Comparison of ENCODE assay signal across 38 mouse cellular contexts in the genomic region with DNA sequence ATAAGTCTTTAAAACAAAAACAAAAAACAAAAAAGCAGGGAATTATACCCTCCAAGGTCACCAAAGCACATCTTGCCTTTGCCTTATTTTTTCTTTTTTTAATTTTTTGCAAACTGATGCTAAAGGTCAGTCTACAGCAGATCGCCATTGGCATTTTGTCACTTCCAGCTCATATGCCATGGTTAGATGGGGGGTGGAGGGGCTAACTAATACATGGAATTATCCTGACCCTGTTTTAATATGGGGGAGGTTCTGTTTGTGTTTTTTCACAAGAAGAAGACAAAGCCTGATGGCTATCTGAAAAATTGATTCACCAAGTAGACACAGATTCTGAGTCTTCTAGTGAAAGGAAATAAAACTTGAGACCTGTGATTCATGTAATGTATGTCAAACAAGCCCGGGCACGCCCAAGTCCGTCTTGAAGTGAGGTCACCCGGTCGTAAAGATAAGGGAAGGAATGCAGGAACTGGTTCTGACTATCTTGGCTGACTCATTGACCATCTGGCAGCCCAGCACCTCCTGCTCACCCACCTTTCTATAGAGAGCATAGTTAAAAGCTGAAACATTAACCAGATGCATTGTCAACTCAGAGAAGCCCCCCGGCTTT. TPM values are rescaled to one million over a fixed set of nuclear protein-coding genes. Genes with fewer than 3 reads are reported as not detected.
DNase-seq lines count a peak whose midpoint lies in the region; ATAC-seq and TF ChIP-seq lines count a peak whose summit lies in the region.
"Had no signal": no experiment of that assay in that cellular context is flagged by ENCODE, and none has a peak within 500 bp of the region (broad histone marks: within the 10 kb centered on the region; RNA-seq: fewer than 3 reads in every experiment).

No protein-coding gene starts in this region.

- no peaks in the 10 kb centered on the region for H3K9me3 ChIP-seq in stomach, postnatal 0 days (ENCODE audit: control insufficient read depth, low read length)
- H3K9me3 ChIP-seq: stomach, embryonic 15.5 days had no signal

- no peaks in the 10 kb centered on the region for H3K4me1 ChIP-seq in stomach, postnatal 0 days (replicated peaks; ENCODE audit: control insufficient read depth, insufficient read depth)
- H3K4me1 ChIP-seq: embryonic facial prominence, embryonic 13.5 days; forebrain, embryonic 10.5 days; forebrain, embryonic 15.5 days; heart, embryonic 13.5 days; hindbrain, embryonic 10.5 days; hindbrain, embryonic 15.5 days; stomach, embryonic 15.5 days had no signal

- H3K27ac ChIP-seq in stomach, postnatal 0 days (replicated peaks) = no peak overlapping the region
- H3K27ac ChIP-seq: embryonic facial prominence, embryonic 13.5 days; forebrain, embryonic 10.5 days; forebrain, embryonic 15.5 days; gastrocnemius, adult 2 months; heart, adult 2 months; heart, embryonic 13.5 days; hindbrain, embryonic 10.5 days; hindbrain, embryonic 15.5 days; macrophage; stomach, embryonic 15.5 days had no signal

- no peak overlapping the region for H3K9ac ChIP-seq in stomach, postnatal 0 days (ENCODE audit: low read length)
- H3K9ac ChIP-seq: embryonic facial prominence, embryonic 13.5 days; forebrain, embryonic 15.5 days; heart, embryonic 13.5 days; hindbrain, embryonic 15.5 days; stomach, embryonic 15.5 days had no signal

- no peaks in the 10 kb centered on the region for H3K27me3 ChIP-seq in stomach, postnatal 0 days (ENCODE audit: control insufficient read depth, insufficient read depth, low read length)
- H3K27me3 ChIP-seq: embryonic facial prominence, embryonic 13.5 days; forebrain, embryonic 15.5 days; heart, embryonic 13.5 days; hindbrain, embryonic 15.5 days; stomach, embryonic 15.5 days had no signal

- DNase-seq in urinary bladder, adult 18-20 months (ENCODE audit: low spot score in 2 of 2) = peak; percentile 35 to 52
- no peak for DNase-seq in urinary bladder, adult 2 months (ENCODE audit: low spot score)
- DNase-seq in 416B (ENCODE audit: low read depth) (peak; percentile 67), NIH3T3 (ENCODE audit: low read depth) (peak; percentile 9)
- peak; percentile 59 for DNase-seq in stomach, postnatal 0 days (ENCODE audit: low spot score)
- no peak for DNase-seq in cerebellum, adult 8-10 months
- DNase-seq in adrenal gland, adult 18-20 months (ENCODE audit: low spot score in 2 of 2) = no peak
- no peak for DNase-seq in ovary, postnatal 10 days (ENCODE audit: low spot score)
- DNase-seq: adrenal gland, postnatal 14 days; cerebellum, adult 11 months; cerebellum, adult 9-11 months; gastrocnemius, adult 2 months; gastrocnemius, postnatal 36 days; heart, adult 2 months; heart, postnatal 14 days; kidney, postnatal 14 days; layer of hippocampus, adult 9-11 months; lung, adult 18-20 months; midbrain, embryonic 14.5 days; retina, postnatal 1 day; right cerebral cortex, postnatal 25 days; thymus, postnatal 25 days had no signal

- H3K4me2 ChIP-seq in stomach, postnatal 0 days (replicated peaks; ENCODE audit: low read depth) = no peak overlapping the region
- H3K4me2 ChIP-seq: embryonic facial prominence, embryonic 13.5 days; forebrain, embryonic 15.5 days; heart, embryonic 13.5 days; hindbrain, embryonic 15.5 days; stomach, embryonic 15.5 days had no signal

- peaks cover 17% of the 10 kb centered on the region for H3K36me3 ChIP-seq in stomach, postnatal 0 days (ENCODE audit: control insufficient read depth, insufficient read depth, low read length)

- TF ChIP-seq EP300 in stomach, postnatal 0 days (optimal IDR thresholded peaks at IDR 0.05) = no peak

- no peak for TF ChIP-seq CTCF in stomach, postnatal 0 days (IDR thresholded peaks at IDR 0.05; ENCODE audit: low read depth)

- ATAC-seq in stomach, postnatal 0 days (ENCODE audit: low FRiP score, low TSS enrichment) = peak; percentile 70
- ATAC-seq: forebrain, embryonic 15.5 days; inflammation-experienced regulatory T-cells, adult 6 months; lung, postnatal 0 days had no signal

- H3K4me3 ChIP-seq in stomach, postnatal 0 days (ENCODE audit: low read depth, low read length) = no peak overlapping the region
- H3K4me3 ChIP-seq: embryonic facial prominence, embryonic 13.5 days; forebrain, embryonic 10.5 days; forebrain, embryonic 15.5 days; gastrocnemius, adult 2 months; heart, adult 2 months; heart, embryonic 13.5 days; hindbrain, embryonic 10.5 days; hindbrain, embryonic 15.5 days; stomach, embryonic 15.5 days had no signal

- 49% methylated on average over 7 of the region's 7 CpGs for WGBS in stomach, postnatal 0 days

RNA-seq across cellular contexts. Expression of a gene that starts 30.8 kb away (rescaled TPM):
- polyA plus RNA-seq in urinary bladder, adult 2 months (2012; rRNA removed) = 5.8 and 6.1 TPM in 2 replicates
- polyA plus RNA-seq in stomach, postnatal 0 days (2015; fragmentation: Nextera tagmentation; extraction: Ambion mirVana) = 2.9 and 3.2 TPM in 2 replicates
- 1 to 10 TPM; 4.7 to 4.8 TPM for total RNA-seq in adrenal gland, adult 18-20 months (2021)
- total RNA-seq: monocyte, adult 5-6 weeks had no signal
- polyA plus RNA-seq: inflammation-experienced regulatory T-cells, adult 6 months had no signal

RNA-seq across cellular contexts. Expression of a gene that starts 49.4 kb away (rescaled TPM):
- not detected in 2 replicates for polyA plus RNA-seq in urinary bladder, adult 2 months (2012; rRNA removed)
- not detected in 2 replicates for polyA plus RNA-seq in stomach, postnatal 0 days (2015; fragmentation: Nextera tagmentation; extraction: Ambion mirVana)
- not detected for total RNA-seq in adrenal gland, adult 18-20 months (2021)
- total RNA-seq: adrenal gland, postnatal 14 days; gastrocnemius, adult 2 months; gastrocnemius, postnatal 36 days; heart, adult 2 months; heart, postnatal 14 days; left cerebral cortex, postnatal 14 days; monocyte, adult 5-6 weeks had no signal
- polyA plus RNA-seq: embryonic facial prominence, embryonic 13.5 days; forebrain, embryonic 10.5 days; forebrain, embryonic 15.5 days; frontal cortex, adult 2 months; heart, adult 2 months; heart, embryonic 13.5 days; hindbrain, embryonic 10.5 days; hindbrain, embryonic 15.5 days; inflammation-experienced regulatory T-cells, adult 6 months; kidney, embryonic 14.5 days; limb, embryonic 11.5 days; lung, postnatal 0 days; macrophage; midbrain, embryonic 14.5 days; neural tube, embryonic 14.5 days; stomach, embryonic 15.5 days had no signal

Comparison
In these comparisons a context has a peak if more than half of its experiments do, and no peak if none do; other contexts are left out.
1. DNase-seq: peak in urinary bladder, adult 18-20 months (2 of 2), 416B (single experiment), NIH3T3 (single experiment) and stomach, postnatal 0 days (single experiment); none in urinary bladder, adult 2 months (single experiment), cerebellum, adult 8-10 months (single experiment), adrenal gland, adult 18-20 months (0 of 2) and ovary, postnatal 10 days (single experiment).